Mouse (Mus musculus): ENCODE data around the gene Grip2.

DNA sequence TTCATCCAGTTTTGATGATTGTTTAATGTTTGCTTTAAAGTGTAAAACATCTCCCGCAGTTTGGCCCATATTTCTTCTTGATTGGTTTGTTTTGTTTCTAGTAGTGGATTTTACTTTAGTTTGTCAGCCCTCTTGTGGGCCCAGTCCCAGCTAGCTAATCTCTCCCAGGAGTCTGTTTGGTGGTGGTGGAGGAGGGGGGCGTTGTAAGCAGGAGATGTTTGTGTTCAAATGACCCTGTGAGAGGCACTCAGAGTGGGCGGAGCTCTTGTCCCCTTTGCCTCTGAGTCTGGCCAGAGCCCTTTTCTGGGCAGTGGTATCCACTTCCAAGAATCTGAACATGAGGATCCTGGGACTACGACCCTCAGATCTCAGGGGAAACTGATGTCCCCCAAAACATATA lies 83.2 kb downstream of the Grip2 start:
- no peak for TF ChIP-seq GATA1 (IDR thresholded peaks at IDR 0.05; ENCODE audit: borderline replicate concordance, low read length)
- TF ChIP-seq FLI1 (IDR thresholded peaks at IDR 0.05; ENCODE audit: low read length), result no peak
